Mouse (Mus musculus) cerebellum, adult 11-12 months (tissue): ENCODE data around the gene Pkig.

Source experiments
- DNase-seq: peaks from one replicate; pipeline ENCODE4 v3.0.0; 2022

The Pkig gene

GRCm38 (mm10) chr2:163712473-163712872 lies 54.3 kb downstream of the Pkig start:
- no peak for DNase-seq

DNA sequence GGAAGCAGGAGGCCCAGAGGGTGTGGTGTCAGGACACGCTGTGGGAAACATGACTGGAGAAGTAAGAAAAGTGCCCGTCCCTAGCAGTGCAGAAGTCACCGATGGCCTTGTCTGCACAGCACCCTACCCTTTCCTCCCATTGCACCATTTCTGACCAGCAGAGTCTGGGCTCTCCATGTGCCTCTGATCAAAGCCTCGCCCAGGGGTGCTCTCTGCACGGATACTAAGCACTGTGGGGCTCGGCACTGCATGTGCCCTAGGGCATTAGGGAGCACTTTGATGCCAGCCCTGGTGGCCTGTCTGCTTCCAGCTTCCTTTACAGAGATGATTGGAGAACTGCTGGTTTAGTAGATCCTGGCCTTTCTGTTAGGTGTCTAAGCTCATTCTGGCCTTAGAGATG lies 54.7 kb downstream of the Pkig start:
- DNase-seq, result no peak

GRCm38 (mm10) chr2:163713340-163713739 lies 55.2 kb downstream of the Pkig start:
- DNase-seq, result no peak

DNA sequence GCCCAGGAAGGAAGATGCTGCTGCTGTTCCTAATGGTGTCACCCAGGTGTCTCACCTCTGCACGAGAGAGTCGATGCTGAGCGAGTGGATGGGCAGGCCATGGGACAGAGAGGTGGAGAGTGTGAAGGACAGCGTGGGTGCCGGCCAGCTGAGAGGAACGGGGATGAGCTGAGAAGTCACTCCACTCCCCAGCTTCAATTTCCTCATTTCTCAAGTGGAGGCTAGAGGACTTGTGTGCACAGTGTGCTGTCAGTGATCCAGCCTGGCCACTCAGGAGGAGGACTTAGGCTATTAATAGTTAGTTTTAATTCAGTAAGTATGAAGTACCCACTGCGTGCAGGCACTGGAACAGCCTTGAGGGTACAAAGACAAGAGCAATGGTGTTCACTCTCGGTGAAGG lies 58.3 kb downstream of the Pkig start:
- no peak for DNase-seq

- no peak for DNase-seq
These were observed 58.7 kb downstream of the Pkig start for GRCm38 (mm10) chr2:163716853-163717252.

- no peak for DNase-seq
These were observed 60.3 kb downstream of the Pkig start for GRCm38 (mm10) chr2:163718526-163718925.

GRCm38 (mm10) chr2:163718951-163719603 lies 60.9 kb downstream of the Pkig start:
- DNase-seq, result peak; percentile 75

- peak; percentile 57 for DNase-seq
These were observed 61.4 kb downstream of the Pkig start for GRCm38 (mm10) chr2:163719616-163720015.

GRCm38 (mm10) chr2:163722550-163722949 lies 64.4 kb downstream of the Pkig start:
- DNase-seq, result peak; percentile 84

GRCm38 (mm10) chr2:163726766-163727393 lies 68.7 kb downstream of the Pkig start:
- no peak for DNase-seq

- DNase-seq, result no peak
These were observed 70.1 kb downstream of the Pkig start for GRCm38 (mm10) chr2:163728300-163728699.

DNA sequence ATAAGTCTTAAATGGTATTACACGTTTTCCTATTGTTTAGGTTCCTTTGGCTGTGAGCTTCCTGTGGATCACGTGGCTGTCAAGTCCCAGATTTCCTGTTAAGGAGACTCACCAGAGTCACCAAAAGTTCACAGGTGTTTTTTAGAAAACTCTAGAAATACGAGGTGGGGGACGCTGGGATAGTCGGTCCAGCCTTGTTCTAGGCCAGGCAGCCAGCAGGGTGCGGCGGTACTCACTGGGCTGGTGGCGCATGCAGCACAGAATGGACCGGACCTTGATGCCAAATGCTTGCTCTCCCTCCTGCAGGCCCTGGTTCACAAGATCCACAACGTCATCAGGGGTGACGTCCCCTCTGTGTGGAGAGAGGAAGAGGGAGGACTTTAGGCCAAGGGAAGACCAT lies 73.8 kb downstream of the Pkig start:
- DNase-seq, result no peak

- no peak for DNase-seq
These were observed 77.0 kb downstream of the Pkig start for GRCm38 (mm10) chr2:163735163-163735562.

GRCm38 (mm10) chr2:163735980-163736379 lies 77.8 kb downstream of the Pkig start:
- no peak for DNase-seq

- DNase-seq, result no peak
These were observed 84.5 kb downstream of the Pkig start for GRCm38 (mm10) chr2:163742656-163743055.

DNA sequence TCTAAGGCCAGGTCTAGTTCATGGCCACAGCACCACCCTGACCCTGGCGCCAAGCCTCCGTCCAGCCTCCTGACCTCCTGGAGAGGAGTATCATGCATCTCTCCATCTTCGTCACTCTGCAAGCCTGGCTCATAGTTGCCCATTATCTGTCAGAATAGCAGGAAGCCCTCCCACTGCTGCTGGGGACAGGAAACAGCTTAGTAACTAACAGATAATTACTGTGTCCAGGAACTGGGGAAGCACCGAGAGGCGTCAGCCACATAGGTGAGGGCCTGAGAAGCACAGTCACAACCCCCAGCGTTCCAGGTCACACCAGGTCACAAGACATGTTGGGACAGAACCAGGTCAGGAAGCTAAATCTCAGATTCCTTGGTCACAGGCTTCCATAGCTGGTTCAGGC lies 85.2 kb downstream of the Pkig start:
- no peak for DNase-seq

GRCm38 (mm10) chr2:163744801-163745570 lies 86.8 kb downstream of the Pkig start:
- no peak for DNase-seq

DNA sequence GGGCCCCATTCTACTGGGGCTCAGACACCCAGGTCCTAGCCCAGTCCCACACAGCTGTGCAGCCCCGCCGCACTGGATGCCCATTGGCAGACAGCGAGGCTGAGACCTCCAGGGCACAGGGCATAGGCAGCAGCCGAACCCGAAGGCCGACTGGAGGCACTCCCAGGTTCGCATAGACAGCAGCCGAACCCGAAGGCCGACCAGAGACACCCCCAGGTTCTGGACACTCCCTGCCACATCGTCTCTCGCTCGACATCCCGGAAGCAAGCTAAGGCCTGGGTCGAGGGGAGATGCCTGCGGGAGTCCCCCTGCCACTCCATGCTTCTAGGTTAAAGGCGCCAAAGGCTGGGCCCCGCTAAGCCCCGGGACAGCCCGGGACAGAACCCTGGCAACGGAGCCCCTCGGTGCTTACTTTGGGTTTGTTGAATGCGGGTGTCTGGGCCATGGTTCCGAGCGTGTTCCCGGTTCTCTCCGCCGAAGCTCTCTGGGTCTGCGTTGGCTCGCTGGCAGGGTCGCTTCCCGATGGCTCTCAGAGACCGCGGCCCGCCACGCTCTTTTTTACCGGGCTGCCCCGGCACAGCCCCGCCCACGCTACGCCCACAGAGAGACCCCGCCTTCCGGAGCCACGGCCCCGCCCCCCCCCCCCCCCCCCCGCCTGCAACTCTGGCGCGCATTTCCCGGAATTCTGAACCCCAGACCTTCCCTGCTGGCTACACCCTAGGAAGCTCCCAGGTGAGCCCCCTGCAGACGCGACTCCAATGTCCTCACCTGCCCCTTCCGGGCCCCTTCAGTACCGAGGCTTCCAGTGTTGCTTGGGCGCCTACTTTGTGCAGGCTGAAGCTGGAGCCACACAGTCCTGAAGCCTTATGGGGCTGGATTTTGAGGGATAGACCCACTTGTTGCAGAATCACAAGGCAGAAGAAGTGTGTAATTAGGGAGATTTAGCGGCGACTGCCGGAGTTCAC lies 91.7 kb downstream of the Pkig start, which contains the start of gene Ada:
Gene Ada (minus strand): TSS at position 593 of the 965 bp plus-strand sequence.
- DNase-seq, result no peak

GRCm38 (mm10) chr2:163754228-163754627 lies 96.0 kb downstream of the Pkig start:
- no peak for DNase-seq

DNA sequence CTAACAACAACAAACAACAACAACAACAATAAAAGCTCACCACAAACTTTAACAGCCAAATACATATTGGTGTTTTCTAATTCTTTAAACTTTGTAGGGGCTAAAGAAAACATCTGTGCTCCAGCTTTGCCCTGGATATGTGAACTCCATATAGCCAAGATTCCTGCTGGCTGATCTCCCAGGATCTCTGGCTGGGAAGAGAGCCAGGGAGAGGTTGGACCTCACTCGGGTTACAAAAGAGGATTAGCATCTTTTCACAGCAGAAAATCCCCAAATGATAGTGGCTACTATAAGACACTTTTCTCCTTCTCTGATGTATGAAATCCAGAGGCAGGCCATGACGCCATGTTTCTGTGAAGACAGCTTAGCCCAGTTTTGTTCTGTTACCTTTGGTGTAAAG lies 98.5 kb downstream of the Pkig start:
- DNase-seq, result no peak

DNA sequence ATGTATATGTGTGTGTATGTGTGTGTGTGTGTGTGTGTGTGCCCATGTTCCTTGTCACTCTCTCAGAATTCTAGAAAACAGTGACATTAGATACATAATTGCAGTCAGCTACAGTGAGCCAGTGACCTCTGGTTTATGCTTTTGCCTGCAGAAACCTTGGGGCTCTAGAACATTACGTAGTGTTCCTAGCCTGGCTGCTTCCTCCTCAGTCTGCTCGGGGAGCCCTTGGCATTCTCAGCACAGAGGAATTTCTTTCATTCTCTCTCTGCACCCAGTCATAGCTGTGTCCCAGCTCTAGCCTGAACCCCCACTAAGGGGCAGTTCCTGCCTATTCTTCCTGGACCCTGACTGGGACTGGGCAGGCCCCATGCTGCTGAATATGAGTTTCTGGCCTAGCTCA lies 100.0 kb downstream of the Pkig start:
- no peak for DNase-seq

DNA sequence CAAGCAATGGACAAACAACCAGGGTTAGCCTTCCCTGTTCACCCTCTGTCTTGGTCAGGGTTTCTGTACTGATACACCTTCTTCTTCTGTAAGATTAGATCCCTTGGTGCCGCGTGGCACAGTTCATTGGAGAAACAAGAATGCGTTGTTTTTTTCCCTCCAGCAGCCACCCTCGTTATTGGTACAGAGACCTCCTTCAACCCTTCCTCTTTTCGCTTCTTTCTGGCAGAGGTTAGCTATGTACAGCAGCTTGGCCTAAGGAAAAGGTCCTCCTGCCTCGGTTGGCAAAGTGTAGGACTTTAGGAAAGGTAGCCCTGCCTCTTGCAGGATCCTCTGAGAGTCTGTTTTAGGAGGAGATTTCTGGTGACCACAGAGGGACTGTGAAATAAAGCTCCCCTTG lies 102.4 kb downstream of the Pkig start:
- DNase-seq, result no peak

GRCm38 (mm10) chr2:163761402-163761801 lies 103.2 kb downstream of the Pkig start:
- no peak for DNase-seq
